Comparison of ENCODE assay signal across 20 mouse cellular contexts in the genomic region with DNA sequence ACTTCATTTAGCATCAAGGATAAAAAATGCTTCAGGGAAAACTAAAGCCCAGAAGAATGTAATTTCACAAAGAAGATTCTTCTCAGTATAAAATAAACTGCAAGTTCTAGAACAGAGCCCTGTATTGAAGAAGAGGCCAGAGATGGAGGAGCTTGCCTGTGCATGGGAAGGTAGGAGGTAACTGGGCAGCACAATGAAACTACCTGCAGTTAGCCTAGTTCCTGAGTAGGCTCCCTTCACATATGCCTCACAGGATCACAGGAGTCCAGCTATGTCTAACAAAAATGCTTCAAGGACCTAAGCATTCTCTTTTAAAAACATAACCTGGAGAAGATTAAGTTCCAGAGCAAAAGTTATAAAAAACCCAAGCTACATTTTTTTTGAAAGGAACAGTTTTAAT.
"Had no signal": no experiment of that assay in that cellular context is flagged by ENCODE, and none has a peak within 500 bp of the region (broad histone marks: within the 10 kb centered on the region; RNA-seq: fewer than 3 reads in every experiment).

No protein-coding gene starts in this region.

- H3K27me3 ChIP-seq: intestine, embryonic 15.5 days; limb, embryonic 13.5 days; midbrain, embryonic 13.5 days; neural tube, embryonic 13.5 days had no signal

- ATAC-seq: intestine, embryonic 15.5 days; lung, postnatal 0 days; midbrain, embryonic 13.5 days; midbrain, embryonic 16.5 days had no signal

- H3K4me3 ChIP-seq: intestine, embryonic 15.5 days; layer of hippocampus, adult 2 months; limb, embryonic 10.5 days; limb, embryonic 13.5 days; midbrain, embryonic 13.5 days; myocyte; neural tube, embryonic 13.5 days had no signal

- H3K36me3 ChIP-seq: intestine, embryonic 15.5 days; limb, embryonic 10.5 days; limb, embryonic 13.5 days had no signal

- H3K4me1 ChIP-seq: intestine, embryonic 15.5 days; limb, embryonic 13.5 days had no signal

- H3K9ac ChIP-seq: intestine, embryonic 15.5 days; limb, embryonic 13.5 days; lung, embryonic 14.5 days; midbrain, embryonic 13.5 days; neural tube, embryonic 13.5 days had no signal

- H3K9me3 ChIP-seq: intestine, embryonic 15.5 days; limb, embryonic 10.5 days; limb, embryonic 13.5 days; midbrain, embryonic 13.5 days; neural tube, embryonic 13.5 days had no signal

- H3K27ac ChIP-seq: intestine, embryonic 15.5 days; layer of hippocampus, adult 2 months; limb, embryonic 10.5 days; limb, embryonic 13.5 days; macrophage; midbrain, embryonic 13.5 days; neural tube, embryonic 13.5 days had no signal

- DNase-seq: kidney, adult 18-20 months; kidney, adult 9 months; kidney, postnatal 14 days; layer of hippocampus, adult 9-11 months; lung, embryonic 14.5 days; retina, postnatal 1 day; right cerebral cortex, postnatal 25 days; spleen, adult 18-20 months; thymus, adult 18-20 months; thymus, postnatal 36 days had no signal

- H3K4me2 ChIP-seq: intestine, embryonic 15.5 days; limb, embryonic 13.5 days; lung, embryonic 14.5 days; midbrain, embryonic 13.5 days; neural tube, embryonic 13.5 days had no signal
